Mouse (Mus musculus): ENCODE results near the gene Vmn1r189.
"Not testable (repeated sequence)": the region's sequence is repeated elsewhere in the genome, so short reads cannot be mapped to it uniquely, and the experiment has no call there.

- TF ChIP-seq CTCF, POLR2A (IDR thresholded peaks at IDR 0.05; ENCODE audit: extremely low read depth, insufficient read depth, low read length): not testable (repeated sequence)
These were observed at the start of gene Vmn1r189 for GRCm38 (mm10) chr13:22105724-22106123.
